ENCODE assay signal across 15 mouse cellular contexts in the genomic region with DNA sequence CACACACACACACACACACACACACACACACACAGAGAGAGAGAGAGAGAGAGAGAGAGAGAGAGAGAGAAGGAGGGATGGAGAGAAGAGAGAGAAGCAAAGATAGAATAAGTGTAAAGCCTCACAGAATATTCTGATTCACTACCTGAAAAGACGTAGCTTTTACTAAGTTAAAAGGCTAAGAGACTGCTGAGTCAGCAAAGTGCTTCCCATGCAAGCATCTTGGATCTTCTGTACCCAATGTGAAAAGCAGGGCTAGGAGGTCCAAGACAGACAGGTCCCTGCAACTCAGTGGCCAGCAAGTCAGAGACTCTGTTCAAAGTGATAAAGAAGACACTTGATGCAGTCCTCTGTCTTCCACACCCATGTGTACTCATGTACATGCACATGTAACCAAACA. TPM values are rescaled to one million over a fixed set of nuclear protein-coding genes. Genes with fewer than 3 reads are reported as not detected.
"Had no signal": no experiment of that assay in that cellular context is flagged by ENCODE, and none has a peak within 500 bp of the region (broad histone marks: within the 10 kb centered on the region; RNA-seq: fewer than 3 reads in every experiment).

No protein-coding gene starts in this region.

- H3K9ac ChIP-seq: limb, embryonic 12.5 days; limb, embryonic 15.5 days; liver, embryonic 12.5 days; liver, embryonic 15.5 days; lung, embryonic 15.5 days; midbrain, embryonic 12.5 days had no signal

- H3K9me3 ChIP-seq: limb, embryonic 12.5 days; limb, embryonic 15.5 days; liver, embryonic 12.5 days; liver, embryonic 15.5 days; lung, embryonic 15.5 days; midbrain, embryonic 12.5 days had no signal

- H3K4me2 ChIP-seq: limb, embryonic 12.5 days; limb, embryonic 15.5 days; liver, embryonic 12.5 days; liver, embryonic 15.5 days; lung, embryonic 15.5 days; midbrain, embryonic 12.5 days had no signal

- ATAC-seq: liver, embryonic 12.5 days had no signal

- H3K4me3 ChIP-seq: limb, embryonic 12.5 days; limb, embryonic 15.5 days; liver, embryonic 12.5 days; liver, embryonic 15.5 days; lung, embryonic 15.5 days; midbrain, embryonic 12.5 days had no signal

- H3K27me3 ChIP-seq: limb, embryonic 12.5 days; limb, embryonic 15.5 days; liver, embryonic 12.5 days; liver, embryonic 15.5 days; lung, embryonic 15.5 days; midbrain, embryonic 12.5 days had no signal

- H3K4me1 ChIP-seq: liver, embryonic 12.5 days; liver, embryonic 15.5 days; midbrain, embryonic 12.5 days had no signal

- H3K27ac ChIP-seq: limb, embryonic 12.5 days; limb, embryonic 15.5 days; liver, embryonic 12.5 days; liver, embryonic 15.5 days; lung, embryonic 15.5 days; macrophage; midbrain, embryonic 12.5 days had no signal

- H3K36me3 ChIP-seq: limb, embryonic 12.5 days; limb, embryonic 15.5 days; liver, embryonic 12.5 days; liver, embryonic 15.5 days; lung, embryonic 15.5 days; midbrain, embryonic 12.5 days had no signal

- DNase-seq: kidney, postnatal 14 days; kidney, postnatal 4 days; left cerebral cortex, postnatal 4 days; lung, adult 18-20 months; lung, postnatal 10 days; thymus, adult 18-20 months; thymus, postnatal 36 days had no signal

RNA-seq across cellular contexts. Expression of gene Pdgfc, which starts 13.4 kb away (rescaled TPM):
- total RNA-seq: megakaryocyte, adult 5-6 weeks had no signal
